Mouse (Mus musculus) olfactory bulb, adult 2 months (tissue): ENCODE measurements around the gene Otud3. TPM values are rescaled to one million over a fixed set of nuclear protein-coding genes. Genes with fewer than 3 reads are reported as not detected.
"Not testable (repeated sequence)": the region's sequence is repeated elsewhere in the genome, so short reads cannot be mapped to it uniquely, and the experiment has no call there.

Source experiments
- H3K27ac ChIP-seq: fragments of 200-500 bp; 2 replicates; pipeline ENCODE4 v1.5.1; 2012; ENCODE audit warnings: low read depth, low read length; ENCODE audit not compliant: insufficient read depth
- H3K4me1 ChIP-seq: fragments of 200-500 bp; 2 replicates; pipeline ENCODE4 v1.6.1; 2012; ENCODE audit warnings: low read length; ENCODE audit not compliant: control insufficient read depth, insufficient read depth
- H3K4me3 ChIP-seq: fragments of 200-500 bp; 2 replicates; pipeline ENCODE4 v1.5.1; 2012; ENCODE audit warnings: mild to moderate bottlenecking, low read depth, low read length, moderate library complexity; ENCODE audit not compliant: insufficient read depth
- CTCF ChIP-seq: fragments of 200-500 bp; IDR thresholded peaks from 2 replicates; pipeline ENCODE4 v1.5.1; 2012; ENCODE audit warnings: low read depth, mild to moderate bottlenecking, low read length, moderate library complexity; ENCODE audit not compliant: insufficient read depth
- POLR2A ChIP-seq: fragments of 200-500 bp; IDR thresholded peaks from 2 replicates; pipeline ENCODE4 v1.6.1; 2012; ENCODE audit warnings: mild to moderate bottlenecking, low read depth, low read length, moderate library complexity; ENCODE audit not compliant: insufficient read depth
- WGBS: fragments of 180-500 bp; shearing (Covaris S2); methylation state at CpG from one replicate; pipeline ENCODE4 v1.1.7; 2018; 5-methylcytosine and 5-hydroxymethylcytosine counted together
- polyA plus RNA-seq: library from polyadenylated mRNA; stranded (reverse); fragments of >200 nt; gene quantifications from 2 replicates; pipeline ENCODE4 v1.2.4, GENCODE M21; 2012; ENCODE audit warnings: low replicate concordance; ENCODE audit not compliant: missing spikeins, insufficient read depth, insufficient read length

Otud3 gene
- polyA plus RNA-seq, 1 experiment, result not detected

- Histone ChIP-seq H3K4me1 (no peaks in the 10 kb centered on the region; the same call in 1 of the 2 replicates), H3K4me3 (no peak overlapping the region), H3K27ac (no peak overlapping the region)
- 97% methylated on average over 18 of the region's 18 CpGs for WGBS
- TF ChIP-seq CTCF (no peak), POLR2A (no peak)
Measured at GRCm38 (mm10) chr4:138905624-138906337, 8.0 kb downstream of the Otud3 start.

- WGBS, result 66% methylated on average over 7 of the region's 7 CpGs
- Histone ChIP-seq H3K27ac (no peak overlapping the region), H3K4me1 (no peaks in the 10 kb centered on the region), H3K4me3 (no peak overlapping the region)
- no peak for TF ChIP-seq CTCF
- no peak for TF ChIP-seq POLR2A
Measured at GRCm38 (mm10) chr4:138899361-138899760, 14.4 kb downstream of the Otud3 start.

- H3K4me1 ChIP-seq, H3K27ac ChIP-seq, H3K4me3 ChIP-seq: not testable (repeated sequence)
- WGBS, result 93% methylated on average over 11 of the region's 11 CpGs
Measured at GRCm38 (mm10) chr4:138893789-138894188, 20.0 kb downstream of the Otud3 start.

DNA sequence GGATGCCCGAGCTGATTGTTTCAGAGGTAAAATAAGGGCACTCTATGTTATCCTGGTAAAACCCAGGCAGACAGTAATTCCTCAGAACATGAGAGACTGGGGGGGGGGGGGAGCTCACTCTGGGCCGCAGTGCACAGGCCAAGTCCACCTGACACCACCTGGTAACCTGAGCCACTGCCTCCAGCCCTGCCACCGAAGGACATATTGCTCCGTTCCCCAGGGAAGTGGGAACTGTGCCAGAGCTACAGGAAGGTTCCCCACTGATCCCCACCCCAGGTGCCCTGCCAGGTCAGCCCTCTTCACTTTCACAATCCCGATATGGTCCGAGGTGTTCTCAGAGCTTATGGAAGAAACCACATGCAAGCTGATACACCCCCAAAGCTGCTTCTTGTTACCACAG lies 21.1 kb downstream of the Otud3 start:
- no peaks in the 10 kb centered on the region for H3K4me1 ChIP-seq
- WGBS, result 92% methylated on average over 6 of the region's 6 CpGs
- TF ChIP-seq POLR2A (no peak), CTCF (no peak)
- no peak overlapping the region for H3K4me3 ChIP-seq
- no peak overlapping the region for H3K27ac ChIP-seq

DNA sequence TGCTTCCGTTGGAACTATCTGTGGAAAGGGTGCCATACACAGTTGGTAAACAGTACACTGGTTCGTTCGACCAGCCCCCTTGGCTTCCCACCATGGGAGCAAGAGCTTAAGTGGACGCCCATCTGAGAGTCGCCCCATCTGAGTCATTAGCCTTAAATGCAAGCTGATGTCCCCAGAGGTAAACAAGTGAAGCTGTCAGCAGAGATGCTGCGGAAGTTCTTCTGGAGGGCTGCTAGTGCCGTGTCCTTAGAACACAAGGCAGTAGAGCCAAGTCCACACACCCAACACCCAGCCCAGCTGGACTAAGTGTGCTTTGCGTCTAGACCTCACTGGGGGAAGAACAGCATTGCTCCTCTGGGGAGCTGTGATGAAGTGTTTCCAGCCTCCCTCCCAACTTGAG lies 24.1 kb downstream of the Otud3 start:
- Histone ChIP-seq H3K4me1 (no peaks in the 10 kb centered on the region), H3K4me3 (no peak overlapping the region), H3K27ac (no peak overlapping the region)
- no peak for TF ChIP-seq CTCF
- TF ChIP-seq POLR2A, result no peak
- WGBS, result 62% methylated on average over 8 of the region's 8 CpGs

- Histone ChIP-seq H3K4me3 (no peak overlapping the region), H3K27ac (no peak overlapping the region), H3K4me1 (no peaks in the 10 kb centered on the region)
- TF ChIP-seq CTCF (no peak), POLR2A (no peak)
- WGBS, result 60% methylated on average over 7 of the region's 7 CpGs
Measured at GRCm38 (mm10) chr4:138889165-138889564, 24.6 kb downstream of the Otud3 start.

DNA sequence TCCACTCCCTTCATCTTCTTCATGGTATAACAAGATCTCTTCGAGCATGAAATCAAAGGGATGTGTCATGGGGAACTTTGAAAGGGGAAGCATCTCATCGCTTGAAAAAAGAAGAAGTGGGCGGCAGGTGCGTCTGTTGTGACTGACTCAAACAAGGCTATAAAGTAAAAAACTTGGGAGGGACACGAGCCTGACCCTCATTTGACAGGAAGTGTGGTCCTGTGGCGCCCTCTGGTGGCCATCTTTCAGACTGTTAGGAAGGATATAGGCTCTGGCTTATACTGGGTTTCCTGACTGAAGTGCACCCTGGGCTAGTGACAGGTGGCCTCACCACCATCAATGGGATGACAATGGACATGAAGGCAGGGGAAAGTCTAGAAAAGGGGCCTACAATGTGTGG lies 29.5 kb downstream of the Otud3 start:
- H3K4me3 ChIP-seq, result no peak overlapping the region
- no peaks in the 10 kb centered on the region; the same call in 1 of the 2 replicates for H3K4me1 ChIP-seq
- peak; percentile 60 for TF ChIP-seq CTCF
- no peak for TF ChIP-seq POLR2A
- 9% methylated on average over 6 of the region's 6 CpGs for WGBS
- no peak overlapping the region for H3K27ac ChIP-seq

GRCm38 (mm10) chr4:138882179-138882578 lies 31.6 kb downstream of the Otud3 start:
- no peak overlapping the region for H3K4me3 ChIP-seq
- TF ChIP-seq CTCF, result no peak
- TF ChIP-seq POLR2A, result no peak
- 42% methylated on average over 16 of the region's 16 CpGs for WGBS
- H3K27ac ChIP-seq, result no peak overlapping the region
- H3K4me1 ChIP-seq, result peaks cover 5% of the 10 kb centered on the region; the same call in 1 of the 2 replicates

- H3K4me1 ChIP-seq, result peaks cover 5% of the 10 kb centered on the region; the same call in 1 of the 2 replicates
- WGBS, result 88% methylated on average over 7 of the region's 7 CpGs
- no peak overlapping the region for H3K4me3 ChIP-seq
- no peak overlapping the region for H3K27ac ChIP-seq
- no peak for TF ChIP-seq POLR2A
- TF ChIP-seq CTCF, result no peak
Measured at GRCm38 (mm10) chr4:138880811-138881584, 32.7 kb downstream of the Otud3 start.

- WGBS, result 95% methylated on average over 11 of the region's 11 CpGs
- TF ChIP-seq CTCF (no peak), POLR2A (no peak)
- H3K4me1 ChIP-seq, result peaks cover 5% of the 10 kb centered on the region; the same call in 1 of the 2 replicates
Measured at GRCm38 (mm10) chr4:138879808-138880207, 33.9 kb downstream of the Otud3 start.

More at GRCm38 (mm10) chr4:138879808-138880207, 33.9 kb downstream of the Otud3 start:
- H3K27ac ChIP-seq, result no peak overlapping the region
- H3K4me3 ChIP-seq, result no peak overlapping the region
